Mouse (Mus musculus): ENCODE measurements around the gene Mc1r.

The Mc1r gene

GRCm38 (mm10) chr8:123406786-123407185 lies at the start of gene Mc1r:
TSS of gene Mc1r (plus strand) at chr8:123407107.
- POLR2A ChIA-PET, result interaction anchor here in 3 of 4 experiments (0.5 to 3.7 kb wide), 37 partner anchors 9 to 795 kb away, joined by 3 to 17 read pairs (median 4); partner anchors contain the start of genes Tcf25 (in 2 of the 3), Afg3l1 (in 1 of the 3), Chmp1a (in 1 of the 3) and Spata33 (in 1 of the 3)
- CTCF ChIA-PET, result interaction anchor here (0.6 to 2.9 kb wide), 99 partner anchors 8 to 1875 kb away, joined by 3 to 29 read pairs (median 4); partner anchors contain the start of genes Dbndd1 (in 3 of the 4), Chmp1a (in 2 of the 4), Spata2l (in 2 of the 4) and Spata33 (in 2 of the 4)

DNA sequence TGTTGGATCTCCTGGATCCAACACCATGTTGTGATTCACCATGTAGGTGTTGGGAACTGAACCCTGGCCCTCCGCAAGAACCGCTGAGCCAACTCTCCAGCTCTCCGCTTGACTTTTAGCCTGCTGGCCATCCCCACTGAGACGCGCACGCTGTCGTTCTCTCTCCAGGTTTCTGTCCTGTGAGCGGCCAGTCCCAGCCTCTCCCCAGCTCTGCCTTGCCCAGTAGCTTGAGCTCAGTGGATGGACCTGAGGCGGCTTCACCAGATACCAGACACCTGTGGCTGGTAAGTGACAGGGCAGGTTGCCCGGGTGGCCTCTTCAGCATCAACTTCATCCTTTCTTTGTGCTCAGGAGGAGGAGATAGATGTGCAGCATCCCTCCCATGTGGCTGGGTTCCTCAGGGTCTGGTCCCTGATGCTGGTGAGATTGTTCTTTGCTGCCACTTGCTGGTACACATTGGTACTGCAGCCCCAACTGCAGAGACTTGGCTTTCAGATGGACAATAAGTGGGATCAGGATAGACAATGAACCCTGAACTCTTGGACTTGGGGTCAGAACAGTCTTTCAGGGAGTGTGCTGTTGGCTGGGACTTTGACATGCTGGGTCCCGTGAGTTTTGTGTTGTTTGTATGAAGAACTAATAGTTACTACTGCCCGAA lies 45.7 kb upstream of the Mc1r start:
- ChIA-PET CTCF (interaction anchor here (0.5 to 2.8 kb wide), 15 partner anchors 8 to 96 kb away, joined by 3 to 11 read pairs (median 3); no protein-coding TSS in a partner anchor), POLR2A (interaction anchor here in 3 of 4 experiments (0.5 to 6.2 kb wide), 7 partner anchors 9 to 627 kb away, joined by 3 to 53 read pairs (median 5); partner anchors contain the start of genes Chmp1a (in 1 of the 3), Spata33 (in 1 of the 3) and Tcf25 (in 1 of the 3))

GRCm38 (mm10) chr8:123373403-123374238 lies 33.3 kb upstream of the Mc1r start, which contains the start of gene Tcf25:
TSS of gene Tcf25 (plus strand) at chr8:123373753.
- ChIA-PET POLR2A (interaction anchor here (0.6 to 8.1 kb wide), 63 partner anchors 8 to 576 kb away, joined by 3 to 53 read pairs (median 6); partner anchors contain the start of genes Spire2 (in 3 of the 4), Afg3l1 (in 2 of the 4), Chmp1a (in 2 of the 4) and Mc1r (in 2 of the 4)), CTCF (interaction anchor here (0.6 to 2.9 kb wide), 14 partner anchors 11 to 396 kb away, joined by 3 to 19 read pairs (median 5); partner anchors contain the start of gene Mc1r (in 1 of the 4))

DNA sequence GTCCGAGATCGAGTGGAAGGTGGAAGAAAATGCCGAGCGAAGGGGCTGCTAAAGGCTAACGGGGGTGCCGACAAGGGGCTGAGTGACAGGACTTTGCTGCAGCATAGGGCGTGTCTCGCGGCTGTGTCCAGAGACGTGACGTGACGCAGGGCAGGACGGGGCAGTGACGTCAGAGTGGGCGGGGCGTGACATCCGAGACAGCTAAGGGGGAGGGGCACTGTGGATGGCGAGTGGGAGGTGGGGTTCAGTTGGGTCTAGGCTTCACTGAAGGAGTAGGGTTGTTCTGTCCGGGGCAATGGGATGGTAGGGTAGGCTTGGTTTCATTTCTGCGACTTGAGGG lies 32.7 kb upstream of the Mc1r start:
- CTCF ChIA-PET, result interaction anchor here (0.6 to 2.9 kb wide), 13 partner anchors 11 to 395 kb away, joined by 3 to 19 read pairs (median 4); partner anchors contain the start of gene Mc1r (in 1 of the 4)
- POLR2A ChIA-PET, result interaction anchor here (0.6 to 8.1 kb wide), 42 partner anchors 9 to 575 kb away, joined by 3 to 53 read pairs (median 7); partner anchors contain the start of genes Spire2 (in 3 of the 4), Afg3l1 (in 2 of the 4), Mc1r (in 2 of the 4) and Spata2l (in 2 of the 4)

- ChIA-PET CTCF (interaction anchor here (1.2 to 2.9 kb wide), 11 partner anchors 9 to 143 kb away, joined by 3 to 19 read pairs (median 5); partner anchors contain the start of genes Mc1r (in 3 of the 4) and Gas8 (in 1 of the 4)), POLR2A (interaction anchor here in 3 of 4 experiments (0.6 to 8.1 kb wide), 27 partner anchors 8 to 466 kb away, joined by 3 to 53 read pairs (median 3); partner anchors contain the start of genes Mc1r (in 2 of the 3), Vps9d1 (in 1 of the 3) and Zfp276 (in 1 of the 3))
These were observed 31.2 kb upstream of the Mc1r start for GRCm38 (mm10) chr8:123375701-123376100.

GRCm38 (mm10) chr8:123376106-123376505 lies 30.8 kb upstream of the Mc1r start:
- ChIA-PET POLR2A (interaction anchor here in 3 of 4 experiments (0.6 to 8.1 kb wide), 27 partner anchors 8 to 466 kb away, joined by 3 to 53 read pairs (median 4); partner anchors contain the start of genes Mc1r (in 3 of the 3), Vps9d1 (in 1 of the 3) and Zfp276 (in 1 of the 3)), CTCF (interaction anchor here (1.0 to 2.9 kb wide), 11 partner anchors 9 to 142 kb away, joined by 3 to 19 read pairs (median 5); partner anchors contain the start of genes Mc1r (in 3 of the 4) and Gas8 (in 1 of the 4))

DNA sequence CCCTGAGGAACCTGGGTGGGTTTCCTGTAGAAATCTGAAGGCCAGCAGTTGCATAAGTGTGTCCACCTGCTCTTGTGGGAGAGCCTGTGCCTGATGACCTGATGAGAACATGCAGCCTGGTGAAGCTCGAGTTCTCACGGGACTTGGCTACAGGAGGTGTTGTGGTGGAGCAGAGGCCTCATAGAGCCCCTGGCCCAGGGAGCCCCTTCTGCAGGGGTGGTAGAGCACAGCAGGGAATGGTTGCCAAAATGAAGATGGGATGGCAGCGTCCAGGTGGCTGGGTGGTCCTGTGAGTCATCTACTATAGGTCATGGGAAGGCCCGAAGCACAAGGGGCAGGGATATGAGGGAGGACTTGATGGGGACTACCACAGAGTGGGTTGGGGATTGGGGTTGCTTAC lies 25.2 kb upstream of the Mc1r start:
- CTCF ChIA-PET, result interaction anchor here in 1 of 4 experiments (1.0 kb wide), 1 partner anchor 25 kb away, joined by 4 read pairs; the partner anchor contains the start of gene Mc1r
- POLR2A ChIA-PET, result interaction anchor here in 3 of 4 experiments (1.0 to 3.3 kb wide), 11 partner anchors 8 to 65 kb away, joined by 3 to 13 read pairs (median 7); partner anchors contain the start of genes Mc1r (in 1 of the 3) and Tcf25 (in 1 of the 3)

DNA sequence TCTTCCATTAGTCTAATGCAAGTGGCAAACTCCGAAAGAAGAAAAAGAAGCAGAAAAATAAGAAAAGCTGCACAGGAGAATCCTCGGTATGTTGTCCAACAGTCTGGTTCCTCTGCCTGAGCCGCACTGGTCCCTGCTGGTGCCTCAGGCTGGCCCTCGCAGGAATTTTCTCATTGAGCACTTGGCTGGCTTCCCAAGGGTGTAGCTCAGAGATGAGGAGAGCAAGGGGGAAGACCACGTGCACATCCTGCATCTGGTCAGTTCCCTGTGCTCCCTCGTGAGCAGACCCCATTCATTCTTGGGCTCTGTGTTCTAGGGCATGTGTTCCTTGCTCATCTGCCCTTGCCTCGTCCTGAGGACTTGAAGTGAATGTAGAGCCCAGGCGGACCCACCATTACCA lies 24.4 kb upstream of the Mc1r start:
- CTCF ChIA-PET, result interaction anchor here in 1 of 4 experiments (1.0 to 1.3 kb wide), 3 partner anchors 10 to 24 kb away, joined by 3 to 7 read pairs (median 3); partner anchors contain the start of gene Mc1r
- POLR2A ChIA-PET, result interaction anchor here in 2 of 4 experiments (0.6 to 3.9 kb wide), 16 partner anchors 8 to 65 kb away, joined by 3 to 17 read pairs (median 8); partner anchors contain the start of genes Mc1r (in 2 of the 2) and Tcf25 (in 1 of the 2)

GRCm38 (mm10) chr8:123384883-123385540 lies 21.9 kb upstream of the Mc1r start:
- CTCF ChIA-PET, result interaction anchor here (0.5 to 2.0 kb wide), 40 partner anchors 8 to 245 kb away, joined by 3 to 16 read pairs (median 4); partner anchors contain the start of genes Mc1r (in 3 of the 4), Tcf25 (in 3 of the 4), Spata2l (in 1 of the 4) and Spire2 (in 1 of the 4)
- POLR2A ChIA-PET, result interaction anchor here in 2 of 4 experiments (0.9 to 3.9 kb wide), 11 partner anchors 9 to 69 kb away, joined by 3 to 17 read pairs (median 5); partner anchors contain the start of genes Mc1r (in 2 of the 2) and Tcf25 (in 2 of the 2)

- ChIA-PET CTCF (interaction anchor here in 2 of 4 experiments (0.7 to 1.6 kb wide), 3 partner anchors 20 to 36 kb away, joined by 3 to 5 read pairs (median 3); partner anchors contain the start of gene Mc1r (in 2 of the 2)), POLR2A (interaction anchor here in 3 of 4 experiments (0.5 to 1.9 kb wide), 7 partner anchors 13 to 891 kb away, joined by 3 to 8 read pairs (median 3); partner anchors contain the start of genes Tcf25 (in 2 of the 3) and Def8 (in 1 of the 3))
These were observed 19.9 kb upstream of the Mc1r start for GRCm38 (mm10) chr8:123387041-123387440.

DNA sequence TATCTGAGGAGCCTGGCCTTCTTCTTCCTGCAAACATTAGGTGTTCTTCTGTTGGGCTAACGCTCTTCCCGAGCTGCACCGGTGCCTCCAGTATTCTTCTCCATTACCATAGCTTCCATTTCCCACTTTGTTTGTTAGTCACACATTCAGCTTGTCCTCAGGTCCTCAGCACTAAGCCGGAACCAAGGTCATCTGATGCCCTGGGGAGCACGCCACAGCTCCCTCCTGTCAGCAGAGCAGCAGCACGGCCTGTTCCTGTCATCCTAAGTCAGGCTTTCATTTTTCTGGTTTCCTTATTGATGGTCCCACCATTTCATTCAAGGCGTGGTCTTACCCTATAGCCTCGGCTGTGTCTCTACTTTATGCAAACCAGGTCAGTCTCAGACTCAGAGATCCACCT lies 19.1 kb upstream of the Mc1r start:
- CTCF ChIA-PET, result interaction anchor here in 2 of 4 experiments (0.7 to 1.6 kb wide), 4 partner anchors 18 to 35 kb away, joined by 3 to 5 read pairs (median 3); partner anchors contain the start of gene Mc1r (in 2 of the 2)
- POLR2A ChIA-PET, result interaction anchor here in 2 of 4 experiments (0.8 to 1.9 kb wide), 4 partner anchors 14 to 892 kb away, joined by 3 to 8 read pairs (median 4); partner anchors contain the start of gene Tcf25 (in 2 of the 2)

DNA sequence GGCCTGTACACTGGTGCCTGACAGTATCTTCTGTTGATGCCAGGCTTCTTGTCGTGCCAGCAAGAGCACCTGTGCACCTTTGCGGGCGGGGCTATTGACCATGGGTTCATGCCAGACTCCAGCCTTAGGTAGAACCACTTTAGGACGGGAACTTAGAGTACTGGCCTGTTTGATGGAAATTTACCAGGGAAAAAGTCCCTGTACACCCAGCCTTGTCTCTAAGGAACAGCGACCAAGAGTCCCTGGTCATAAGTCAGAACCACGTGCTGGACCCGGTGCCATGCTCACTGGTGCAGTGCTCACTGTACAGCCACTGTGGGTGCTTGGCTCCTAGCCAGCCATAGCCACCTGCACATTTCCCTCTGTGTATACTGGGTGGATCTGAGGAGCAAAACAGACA lies 17.9 kb upstream of the Mc1r start:
- POLR2A ChIA-PET, result interaction anchor here in 2 of 4 experiments (0.6 to 1.2 kb wide), 5 partner anchors 13 to 277 kb away, joined by 3 read pairs; partner anchors contain the start of gene Tcf25 (in 1 of the 2)
- CTCF ChIA-PET, result interaction anchor here in 3 of 4 experiments (0.9 to 2.3 kb wide), 4 partner anchors 18 to 54 kb away, joined by 3 to 7 read pairs (median 3); partner anchors contain the start of gene Mc1r (in 1 of the 3)

GRCm38 (mm10) chr8:123398308-123398707 lies 8.6 kb upstream of the Mc1r start:
- CTCF ChIA-PET, result interaction anchor here (0.8 to 2.0 kb wide), 11 partner anchors 8 to 45 kb away, joined by 3 to 18 read pairs (median 4); partner anchors contain the start of gene Mc1r (in 4 of the 4)

GRCm38 (mm10) chr8:123401936-123402335 lies 5.0 kb upstream of the Mc1r start:
- CTCF ChIA-PET, result interaction anchor here in 1 of 4 experiments (1.1 kb wide), 1 partner anchor 17 kb away, joined by 4 read pairs; no protein-coding TSS in a partner anchor
- POLR2A ChIA-PET, result no interaction called here

More at GRCm38 (mm10) chr8:123398308-123398707, 8.6 kb upstream of the Mc1r start:
- POLR2A ChIA-PET, result interaction anchor here in 3 of 4 experiments (1.0 to 2.5 kb wide), 14 partner anchors 8 to 818 kb away, joined by 3 to 14 read pairs (median 4); partner anchors contain the start of genes Mc1r (in 2 of the 3) and Tcf25 (in 1 of the 3)

GRCm38 (mm10) chr8:123402730-123403326 lies 4.1 kb upstream of the Mc1r start:
- CTCF ChIA-PET, result interaction anchor here in 1 of 4 experiments (0.7 kb wide), 1 partner anchor 104 kb away, joined by 3 read pairs; no protein-coding TSS in a partner anchor

More at GRCm38 (mm10) chr8:123402730-123403326, 4.1 kb upstream of the Mc1r start:
- POLR2A ChIA-PET, result interaction anchor here in 2 of 4 experiments (1.0 to 2.5 kb wide), 7 partner anchors 10 to 29 kb away, joined by 3 to 24 read pairs (median 7); partner anchors contain the start of gene Tcf25 (in 1 of the 2)

Data from embryonic stem cell, embryonic (primary cell).